Mouse (Mus musculus): Measurements from ENCODE around the gene Ovca2. TPM values are rescaled to one million over a fixed set of nuclear protein-coding genes. Genes with fewer than 3 reads are reported as not detected.

Ovca2 gene
- polyA plus RNA-seq, 1 experiment: 14.2 TPM

- no peaks in the 10 kb centered on the region for H3K27me3 ChIP-seq (ENCODE audit: control insufficient read depth, insufficient read depth, low read length)
- WGBS: 2% methylated on average over 39 of the region's 39 CpGs
- H3K4me1 ChIP-seq (ENCODE audit: control insufficient read depth, insufficient read depth, insufficient read length, low read length): peaks cover 20% of the 10 kb centered on the region
- H3K27ac ChIP-seq (ENCODE audit: insufficient read depth, low read depth, low read length): no peak overlapping the region
- no peak for TF ChIP-seq CTCF (IDR thresholded peaks at IDR 0.05; ENCODE audit: extremely low read depth, insufficient read length, insufficient replicate concordance, low read depth, low read length)
- TF ChIP-seq POLR2A (IDR thresholded peaks at IDR 0.05; ENCODE audit: low read depth, low read length): no peak
- no peaks in the 10 kb centered on the region for H3K36me3 ChIP-seq (ENCODE audit: control insufficient read depth, insufficient read depth, low read length)
- H3K4me3 ChIP-seq (ENCODE audit: low read depth, low read length): peak overlapping the region; percentile 94
Measured at GRCm38 (mm10) chr11:75194850-75195461, 16.3 kb upstream of the Ovca2 start.

GRCm38 (mm10) chr11:75194121-75194849 is 15.7 kb upstream of the Ovca2 start:
- no peak for TF ChIP-seq CTCF (IDR thresholded peaks at IDR 0.05; ENCODE audit: extremely low read depth, insufficient read length, insufficient replicate concordance, low read depth, low read length)
- peak; percentile 42; the same call in 1 of the 2 replicates for TF ChIP-seq POLR2A (IDR thresholded peaks at IDR 0.05; ENCODE audit: low read depth, low read length)
- WGBS: 1% methylated on average over 52 of the region's 52 CpGs
- Histone ChIP-seq H3K4me3 (ENCODE audit: low read depth, low read length) (peak overlapping the region; percentile 94), H3K4me1 (ENCODE audit: control insufficient read depth, insufficient read depth, insufficient read length, low read length) (peaks cover 20% of the 10 kb centered on the region), H3K27me3 (ENCODE audit: control insufficient read depth, insufficient read depth, low read length) (no peaks in the 10 kb centered on the region), H3K27ac (ENCODE audit: insufficient read depth, low read depth, low read length) (no peak overlapping the region; the same call in 1 of the 2 replicates), H3K36me3 (ENCODE audit: control insufficient read depth, insufficient read depth, low read length) (no peaks in the 10 kb centered on the region)

- under 1% methylated on average over 83 of the region's 84 CpGs for WGBS
- H3K27ac ChIP-seq (ENCODE audit: insufficient read depth, low read depth, low read length): peak within 1 kb of the TSS; percentile 29
- H3K27me3 ChIP-seq (ENCODE audit: control insufficient read depth, insufficient read depth, low read length): no peaks in the 10 kb centered on the region
Measured at GRCm38 (mm10) chr11:75193256-75194071, 14.8 kb upstream of the Ovca2 start, which contains the start of gene Rtn4rl1. Rtn4rl1 (plus strand) TSS chr11:75193783.

GRCm38 (mm10) chr11:75192336-75193214 is 13.9 kb upstream of the Ovca2 start:
- WGBS: 26% methylated on average over 13 of the region's 13 CpGs
- H3K36me3 ChIP-seq (ENCODE audit: control insufficient read depth, insufficient read depth, low read length): no peaks in the 10 kb centered on the region
- peak overlapping the region; percentile 94 for H3K4me3 ChIP-seq (ENCODE audit: low read depth, low read length)
- H3K27me3 ChIP-seq (ENCODE audit: control insufficient read depth, insufficient read depth, low read length): no peaks in the 10 kb centered on the region
- H3K27ac ChIP-seq (ENCODE audit: insufficient read depth, low read depth, low read length): no peak overlapping the region
- TF ChIP-seq CTCF (IDR thresholded peaks at IDR 0.05; ENCODE audit: extremely low read depth, insufficient read length, insufficient replicate concordance, low read depth, low read length) (peak; percentile 86), POLR2A (IDR thresholded peaks at IDR 0.05; ENCODE audit: low read depth, low read length) (no peak)
- H3K4me1 ChIP-seq (ENCODE audit: control insufficient read depth, insufficient read depth, insufficient read length, low read length): peaks cover 18% of the 10 kb centered on the region

More at GRCm38 (mm10) chr11:75193256-75194071, 14.8 kb upstream of the Ovca2 start, which contains the start of gene Rtn4rl1:
- Histone ChIP-seq H3K36me3 (ENCODE audit: control insufficient read depth, insufficient read depth, low read length) (no peaks in the 10 kb centered on the region), H3K4me1 (ENCODE audit: control insufficient read depth, insufficient read depth, insufficient read length, low read length) (peaks cover 18% of the 10 kb centered on the region), H3K4me3 (ENCODE audit: low read depth, low read length) (peak within 1 kb of the TSS; percentile 94)
- TF ChIP-seq POLR2A (IDR thresholded peaks at IDR 0.05; ENCODE audit: low read depth, low read length): peak; percentile 22
- TF ChIP-seq CTCF (IDR thresholded peaks at IDR 0.05; ENCODE audit: extremely low read depth, insufficient read length, insufficient replicate concordance, low read depth, low read length): no peak

- 82% methylated on average over 6 of the region's 6 CpGs for WGBS
Measured at GRCm38 (mm10) chr11:75191841-75192240, 13.2 kb upstream of the Ovca2 start.

GRCm38 (mm10) chr11:75190905-75191441 is 12.3 kb upstream of the Ovca2 start, which contains the start of gene Dph1:
Dph1 (minus strand) TSS chr11:75191241.
- Histone ChIP-seq H3K27ac (ENCODE audit: insufficient read depth, low read depth, low read length) (peak within 1 kb of the TSS; percentile 20), H3K4me1 (ENCODE audit: control insufficient read depth, insufficient read depth, insufficient read length, low read length) (peaks cover 15% of the 10 kb centered on the region), H3K4me3 (ENCODE audit: low read depth, low read length) (peak within 1 kb of the TSS; percentile 82), H3K36me3 (ENCODE audit: control insufficient read depth, insufficient read depth, low read length) (no peaks in the 10 kb centered on the region), H3K27me3 (ENCODE audit: control insufficient read depth, insufficient read depth, low read length) (no peaks in the 10 kb centered on the region)
- TF ChIP-seq CTCF (IDR thresholded peaks at IDR 0.05; ENCODE audit: extremely low read depth, insufficient read length, insufficient replicate concordance, low read depth, low read length): no peak
- TF ChIP-seq POLR2A (IDR thresholded peaks at IDR 0.05; ENCODE audit: low read depth, low read length): no peak
- WGBS: 69% methylated on average over 5 of the region's 5 CpGs

More at GRCm38 (mm10) chr11:75191841-75192240, 13.2 kb upstream of the Ovca2 start:
- Histone ChIP-seq H3K4me1 (ENCODE audit: control insufficient read depth, insufficient read depth, insufficient read length, low read length) (peaks cover 18% of the 10 kb centered on the region), H3K27me3 (ENCODE audit: control insufficient read depth, insufficient read depth, low read length) (no peaks in the 10 kb centered on the region), H3K4me3 (ENCODE audit: low read depth, low read length) (no peak overlapping the region), H3K36me3 (ENCODE audit: control insufficient read depth, insufficient read depth, low read length) (no peaks in the 10 kb centered on the region), H3K27ac (ENCODE audit: insufficient read depth, low read depth, low read length) (no peak overlapping the region)
- TF ChIP-seq POLR2A (IDR thresholded peaks at IDR 0.05; ENCODE audit: low read depth, low read length): no peak
- TF ChIP-seq CTCF (IDR thresholded peaks at IDR 0.05; ENCODE audit: extremely low read depth, insufficient read length, insufficient replicate concordance, low read depth, low read length): no peak
